22 mouse cellular contexts compared by ENCODE assay signal in the genomic region with DNA sequence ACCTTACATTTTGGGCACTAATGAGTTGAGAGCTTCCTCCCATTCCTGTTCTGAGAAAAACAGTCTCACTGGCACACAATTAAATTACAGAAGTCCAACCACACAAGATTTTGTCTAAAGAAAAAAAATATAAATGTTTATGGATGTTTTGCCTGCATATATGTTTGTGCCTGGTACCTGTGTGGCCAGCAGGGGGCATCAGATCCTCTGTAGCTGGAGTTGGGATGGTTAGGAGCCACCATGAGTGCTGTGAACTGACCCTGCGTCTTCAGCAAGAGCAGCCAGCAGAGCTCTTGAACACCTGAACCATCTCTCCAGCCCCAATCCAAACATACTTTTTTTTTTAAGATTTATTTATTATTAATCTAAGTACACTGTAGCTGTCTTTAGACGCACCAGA. TPM values are rescaled to one million over a fixed set of nuclear protein-coding genes. Genes with fewer than 3 reads are reported as not detected.
DNase-seq lines count a peak whose midpoint lies in the region; TF ChIP-seq lines count a peak whose summit lies in the region.
"Had no signal": no experiment of that assay in that cellular context is flagged by ENCODE, and none has a peak within 500 bp of the region (broad histone marks: within the 10 kb centered on the region; RNA-seq: fewer than 3 reads in every experiment).

No protein-coding gene starts in this region.

- no peak for TF ChIP-seq POLR2A in liver, adult 2 months (IDR thresholded peaks at IDR 0.05; ENCODE audit: extremely low read depth, insufficient read depth, low read length)
- TF ChIP-seq POLR2A in bone marrow, adult 2 months (IDR thresholded peaks at IDR 0.05; ENCODE audit: borderline replicate concordance, control insufficient read depth, low read depth, low read length) = no peak

- 99% methylated on average over 2 of the region's 2 CpGs for WGBS in liver, adult 2 months
- WGBS in bone marrow, adult 2 months = 91% methylated on average over 2 of the region's 2 CpGs

- H3K9me3 ChIP-seq in E14TG2a.4 (ENCODE audit: low read length) = no peaks in the 10 kb centered on the region
- H3K9me3 ChIP-seq: hindbrain, embryonic 10.5 days; limb, embryonic 13.5 days had no signal

- H3K36me3 ChIP-seq in liver, adult 2 months (ENCODE audit: control insufficient read depth, insufficient read depth, low read length) = no peaks in the 10 kb centered on the region
- H3K36me3 ChIP-seq in E14TG2a.4 (ENCODE audit: insufficient read depth, low read length) = no peaks in the 10 kb centered on the region

- no peak overlapping the region for H3K27ac ChIP-seq in gastrocnemius, adult 2 months
- no peak overlapping the region for H3K27ac ChIP-seq in liver, adult 2 months (replicated peaks; ENCODE audit: insufficient read depth, low read depth, low read length)
- no peak overlapping the region for H3K27ac ChIP-seq in bone marrow, adult 2 months (ENCODE audit: control insufficient read depth, insufficient read depth, low read depth, low read length, poor library complexity)
- H3K27ac ChIP-seq: forebrain, embryonic 12.5 days; hindbrain, embryonic 10.5 days; limb, embryonic 13.5 days had no signal

- DNase-seq in gastrocnemius, adult 2 months = no peak
- DNase-seq in gastrocnemius, postnatal 14 days = no peak
- no peak for DNase-seq in liver, adult 2 months (ENCODE audit: extremely low read depth, low read depth, low spot score)
- no peak for DNase-seq in liver
- DNase-seq in cerebellum, postnatal 4 days (ENCODE audit: low spot score in 2 of 2) = no peak
- DNase-seq in urinary bladder, postnatal 10 days (ENCODE audit: low spot score) = no peak
- DNase-seq: cerebellum, adult 9-10 months; embryo, embryonic 11 days; right cerebral cortex, postnatal 4 days had no signal

- H3K4me3 ChIP-seq in gastrocnemius, adult 2 months = no peak overlapping the region
- no peak overlapping the region for H3K4me3 ChIP-seq in liver, adult 2 months (ENCODE audit: insufficient read depth, low read depth, low read length)
- no peak overlapping the region for H3K4me3 ChIP-seq in E14TG2a.4 (replicated peaks; ENCODE audit: low read length)
- H3K4me3 ChIP-seq in bone marrow, adult 2 months (replicated peaks; ENCODE audit: control insufficient read depth, low read depth, low read length) = no peak overlapping the region
- H3K4me3 ChIP-seq: forebrain, embryonic 12.5 days; hindbrain, embryonic 10.5 days; limb, embryonic 13.5 days had no signal

- no peaks in the 10 kb centered on the region for H3K27me3 ChIP-seq in liver, adult 2 months (ENCODE audit: control insufficient read depth, insufficient read depth, low read length)
- no peaks in the 10 kb centered on the region for H3K27me3 ChIP-seq in E14TG2a.4 (ENCODE audit: insufficient read depth, low read length)
- H3K27me3 ChIP-seq: forebrain, embryonic 12.5 days; limb, embryonic 13.5 days had no signal

- no peak overlapping the region for H3K9ac ChIP-seq in liver, adult 2 months (ENCODE audit: low read depth, low read length)
- H3K9ac ChIP-seq: forebrain, embryonic 12.5 days; limb, embryonic 13.5 days had no signal

- TF ChIP-seq CTCF in gastrocnemius, adult 2 months (IDR thresholded peaks at IDR 0.05) = peak; percentile 40
- TF ChIP-seq CTCF in liver, adult 2 months (IDR thresholded peaks at IDR 0.05; ENCODE audit: low read depth, low read length) = peak; percentile 34; the same call in 1 of the 2 replicates
- peak; percentile 66 for TF ChIP-seq CTCF in E14TG2a.4 (conservative IDR thresholded peaks at IDR 0.05; ENCODE audit: low read length)
- TF ChIP-seq CTCF in bone marrow, adult 2 months (IDR thresholded peaks at IDR 0.05; ENCODE audit: control insufficient read depth, insufficient read depth, low read length) = peak; percentile 16; the same call in 1 of the 2 replicates

- intact Hi-C loops in gastrocnemius, adult 2 months (cut with DNase I) = no loop called here
- intact Hi-C loops in gastrocnemius, postnatal 14 days (cut with DNase I; ENCODE audit: low total_unique reads) = no loop called here

- H3K4me1 ChIP-seq in liver, adult 2 months (ENCODE audit: control insufficient read depth, insufficient read depth, low read length) = no peaks in the 10 kb centered on the region; the same call in 1 of the 2 replicates
- no peaks in the 10 kb centered on the region for H3K4me1 ChIP-seq in E14TG2a.4 (replicated peaks; ENCODE audit: low read depth, low read length)
- peaks cover 7% of the 10 kb centered on the region for H3K4me1 ChIP-seq in bone marrow, adult 2 months (ENCODE audit: control insufficient read depth, insufficient read depth, low read length)
- H3K4me1 ChIP-seq: forebrain, embryonic 12.5 days had no signal

- H3K79me2 ChIP-seq in liver, adult 2 months (ENCODE audit: control insufficient read depth, insufficient read depth, low read length) = no peaks in the 10 kb centered on the region

RNA-seq across cellular contexts. Expression of gene Phxr2, which starts 52.0 kb away (rescaled TPM):
- not detected for total RNA-seq in gastrocnemius, adult 2 months (2021)
- not detected for total RNA-seq in gastrocnemius, postnatal 14 days (2021)
- not detected in 2 replicates for total RNA-seq in liver, adult 2 months (2014; rRNA removed)
- polyA plus RNA-seq in liver, adult 2 months (2012; rRNA removed) = not detected in 2 replicates
- polyA plus RNA-seq in bone marrow, adult 2 months (2011; ENCODE audit: insufficient read depth, insufficient read length, low replicate concordance, missing spikeins) = not detected in 2 replicates
- total RNA-seq: gastrocnemius, postnatal 4 days; left cerebral cortex, adult 18-20 months had no signal
- polyA plus RNA-seq: forebrain, embryonic 12.5 days; heart, embryonic 14.5 days; hindbrain, embryonic 10.5 days; intestine, embryonic 16.5 days; large intestine, adult 2 months; limb, embryonic 13.5 days; lung, embryonic 16.5 days; neural tube, embryonic 14.5 days; stomach, embryonic 14.5 days had no signal

Comparison
In these comparisons a context has a peak if more than half of its experiments do, and no peak if none do; other contexts are left out.
1. CTCF ChIP-seq: peak in every context shown above with its lines; median percentile 66 in E14TG2a.4; 40 in gastrocnemius, adult 2 months; 34 in liver, adult 2 months; 16 in bone marrow, adult 2 months.